Mouse (Mus musculus) ES-Bruce4 (cell line): ENCODE measurements around the gene H2-D1. TPM values are rescaled to one million over a fixed set of nuclear protein-coding genes. Genes with fewer than 3 reads are reported as not detected.

Source experiments
- H3K27ac ChIP-seq: 2 replicates; pipeline ENCODE4 v1.5.1; 2012; ENCODE audit warnings: low read length, inconsistent platforms; ENCODE audit not compliant: insufficient read depth
- H3K27me3 ChIP-seq: 2 replicates; pipeline ENCODE4 v1.6.1; 2012; ENCODE audit warnings: mild to moderate bottlenecking, low read length, inconsistent platforms; ENCODE audit not compliant: control insufficient read depth, poor library complexity, insufficient read depth, severe bottlenecking
- H3K36me3 ChIP-seq: 2 replicates; pipeline ENCODE4 v1.6.1; 2012; ENCODE audit warnings: inconsistent platforms, mild to moderate bottlenecking, low read length, moderate library complexity; ENCODE audit not compliant: control insufficient read depth, poor library complexity, insufficient read depth, severe bottlenecking
- H3K4me1 ChIP-seq: one replicate; pipeline ENCODE4 v1.8.1; 2011; ENCODE audit warnings: low read length; ENCODE audit not compliant: control insufficient read depth, insufficient read depth
- H3K4me3 ChIP-seq: 2 replicates; pipeline ENCODE4 v1.5.1; 2011; ENCODE audit warnings: low read depth, mild to moderate bottlenecking, low read length
- H3K9ac ChIP-seq: 2 replicates; pipeline ENCODE4 v1.6.1; 2012; ENCODE audit warnings: low read depth, mild to moderate bottlenecking, inconsistent platforms; ENCODE audit not compliant: poor library complexity, severe bottlenecking
- H3K9me3 ChIP-seq: replicated peaks from 2 replicates; pipeline ENCODE4 v1.6.1; 2012; ENCODE audit warnings: mild to moderate bottlenecking, low read length, inconsistent platforms; ENCODE audit not compliant: control insufficient read depth, poor library complexity, insufficient read depth, severe bottlenecking
- CTCF ChIP-seq: IDR thresholded peaks from one replicate; pipeline ENCODE4 v1.8.1; 2011; ENCODE audit warnings: low read depth, low read length
- EP300 ChIP-seq: IDR thresholded peaks from 2 replicates; pipeline ENCODE4 v1.6.1; 2011; ENCODE audit warnings: low read depth, low read length; ENCODE audit not compliant: insufficient read depth
- POLR2A ChIP-seq: IDR thresholded peaks from one replicate; pipeline ENCODE4 v1.8.1; 2011; ENCODE audit warnings: low read length; ENCODE audit not compliant: insufficient read depth
- polyA plus RNA-seq: library from polyadenylated mRNA; stranded (reverse); fragments of >200 nt; gene quantifications from 2 replicates; pipeline ENCODE4 v1.2.4, GENCODE M21; 2011; ENCODE audit warnings: low read depth; ENCODE audit not compliant: missing spikeins, insufficient read depth, insufficient read length

Gene H2-D1
- polyA plus RNA-seq, 1 experiment = 23.1 TPM

- Histone ChIP-seq H3K27ac (no peak overlapping the region), H3K9ac (no peak overlapping the region), H3K36me3 (peaks cover 44% of the 10 kb centered on the region), H3K27me3 (no peaks in the 10 kb centered on the region), H3K4me3 (no peak overlapping the region), H3K9me3 (no peaks in the 10 kb centered on the region), H3K4me1 (no peaks in the 10 kb centered on the region)
- no peak for TF ChIP-seq POLR2A
- TF ChIP-seq CTCF = no peak
- no peak for TF ChIP-seq EP300
These were observed 9.0 kb upstream of the H2-D1 start for GRCm38 (mm10) chr17:35253293-35254093.

- H3K9me3 ChIP-seq = no peaks in the 10 kb centered on the region
- H3K4me3 ChIP-seq = no peak overlapping the region
- TF ChIP-seq CTCF (peak; percentile 92), EP300 (no peak)
- H3K27ac ChIP-seq = peak overlapping the region; percentile 10; the same call in 1 of the 2 replicates
- no peaks in the 10 kb centered on the region for H3K4me1 ChIP-seq
- H3K27me3 ChIP-seq = no peaks in the 10 kb centered on the region
- no peak overlapping the region for H3K9ac ChIP-seq
- peaks cover 34% of the 10 kb centered on the region for H3K36me3 ChIP-seq
These were observed 8.1 kb upstream of the H2-D1 start for GRCm38 (mm10) chr17:35254241-35255098.

DNA sequence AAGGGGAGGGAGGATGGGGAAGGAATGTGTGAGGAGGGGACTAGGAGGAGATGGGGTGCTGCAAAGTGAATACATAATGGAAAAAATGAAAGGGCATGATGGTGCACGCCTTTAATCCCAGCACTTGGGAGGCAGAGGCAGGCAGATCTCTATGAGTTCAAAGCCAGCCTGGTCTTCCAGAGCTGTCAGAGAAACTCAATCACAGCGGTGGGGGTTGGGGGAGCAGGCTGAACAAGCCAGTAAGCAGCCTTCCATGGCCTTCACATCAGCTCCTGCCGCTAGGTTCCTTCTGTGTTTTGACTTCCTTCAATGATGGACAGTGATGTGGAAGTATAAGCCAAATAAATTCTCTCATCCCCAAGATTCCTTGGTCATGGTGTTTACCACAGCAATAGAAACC lies 7.2 kb upstream of the H2-D1 start:
- H3K4me1 ChIP-seq = no peaks in the 10 kb centered on the region
- H3K27ac ChIP-seq = no peak overlapping the region
- H3K36me3 ChIP-seq = peaks cover 27% of the 10 kb centered on the region
- TF ChIP-seq CTCF (no peak), POLR2A (no peak), EP300 (no peak)
- no peaks in the 10 kb centered on the region for H3K9me3 ChIP-seq
- H3K9ac ChIP-seq = no peak overlapping the region
- no peak overlapping the region for H3K4me3 ChIP-seq
- H3K27me3 ChIP-seq = no peaks in the 10 kb centered on the region

DNA sequence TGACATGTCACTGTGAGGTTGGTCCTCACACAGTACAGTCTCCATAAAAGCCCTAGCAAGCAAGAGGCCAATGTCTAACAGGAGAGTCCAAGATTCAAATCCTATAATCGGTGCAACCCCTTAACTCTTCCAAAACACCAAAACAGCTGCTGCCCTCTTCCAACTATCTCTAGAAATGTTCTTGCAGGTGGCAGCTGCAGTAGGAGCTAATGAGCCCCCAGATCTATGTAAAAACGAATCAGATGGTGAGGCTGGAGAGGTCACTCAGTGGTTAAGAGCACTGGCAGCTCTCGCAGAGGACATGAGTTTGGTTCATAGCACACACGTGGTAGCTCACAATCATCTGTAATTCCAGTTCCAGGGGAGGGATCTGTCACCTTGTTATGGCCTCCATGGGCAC lies 6.8 kb upstream of the H2-D1 start:
- Histone ChIP-seq H3K27ac (no peak overlapping the region), H3K4me3 (no peak overlapping the region), H3K36me3 (peaks cover 23% of the 10 kb centered on the region), H3K27me3 (no peaks in the 10 kb centered on the region), H3K9me3 (no peaks in the 10 kb centered on the region), H3K4me1 (no peaks in the 10 kb centered on the region), H3K9ac (no peak overlapping the region)
- TF ChIP-seq POLR2A (no peak), CTCF (no peak), EP300 (no peak)

DNA sequence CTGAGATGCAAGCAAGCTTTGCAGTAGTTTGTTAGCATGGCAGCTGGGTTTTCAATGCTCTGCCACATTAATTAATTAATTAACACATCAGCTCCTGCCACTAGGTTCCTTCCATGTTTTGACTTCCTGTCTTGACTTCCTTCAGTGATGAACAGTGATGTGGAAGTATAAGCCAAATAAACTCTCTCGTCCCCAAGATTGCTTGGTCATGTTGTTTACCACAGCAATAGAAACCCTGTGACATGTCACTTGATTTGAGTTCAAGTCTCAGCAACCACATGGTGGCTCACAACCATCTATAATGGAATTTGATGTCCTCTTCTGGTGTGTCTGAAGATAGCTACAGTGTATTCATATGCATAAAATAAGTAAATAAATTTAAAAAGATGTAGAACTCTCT lies 5.2 kb upstream of the H2-D1 start:
- Histone ChIP-seq H3K4me1 (no peaks in the 10 kb centered on the region), H3K9me3 (no peaks in the 10 kb centered on the region), H3K27me3 (no peaks in the 10 kb centered on the region), H3K27ac (no peak overlapping the region), H3K36me3 (peaks cover 9% of the 10 kb centered on the region), H3K4me3 (no peak overlapping the region), H3K9ac (no peak overlapping the region)
- no peak for TF ChIP-seq POLR2A
- no peak for TF ChIP-seq EP300
- no peak for TF ChIP-seq CTCF
